Mouse (Mus musculus) heart, adult 2 months (tissue): ENCODE results near the gene Evc2.

Experiments
- CTCF ChIP-seq: fragments of 200-600 bp; IDR thresholded peaks from 2 replicates; pipeline ENCODE4 v1.8.1; 2022; ENCODE audit warnings: antibody characterized with exemption, mild to moderate bottlenecking, moderate library complexity
- POLR2A ChIP-seq: fragments of 200-500 bp; IDR thresholded peaks from 2 replicates; pipeline ENCODE4 v1.6.1; 2011; ENCODE audit warnings: mild to moderate bottlenecking, low read depth, low read length, control low read depth; ENCODE audit not compliant: insufficient read depth

- TF ChIP-seq CTCF, result peak; percentile 43
- peak; percentile 69 for TF ChIP-seq POLR2A
Measured at GRCm38 (mm10) chr5:37338288-37338687, at the start of gene Evc2.
